Mouse (Mus musculus) embryo, embryonic 10 days (tissue): Measurements from ENCODE around the gene Cfap46.
"Not testable (repeated sequence)": the region's sequence is repeated elsewhere in the genome, so short reads cannot be mapped to it uniquely, and the experiment has no call there.

Source experiments
- DNase-seq: peaks from one replicate; pipeline ENCODE4 v3.0.0-alpha.2; 2015; ENCODE audit warnings: low spot score

Cfap46 gene

DNA sequence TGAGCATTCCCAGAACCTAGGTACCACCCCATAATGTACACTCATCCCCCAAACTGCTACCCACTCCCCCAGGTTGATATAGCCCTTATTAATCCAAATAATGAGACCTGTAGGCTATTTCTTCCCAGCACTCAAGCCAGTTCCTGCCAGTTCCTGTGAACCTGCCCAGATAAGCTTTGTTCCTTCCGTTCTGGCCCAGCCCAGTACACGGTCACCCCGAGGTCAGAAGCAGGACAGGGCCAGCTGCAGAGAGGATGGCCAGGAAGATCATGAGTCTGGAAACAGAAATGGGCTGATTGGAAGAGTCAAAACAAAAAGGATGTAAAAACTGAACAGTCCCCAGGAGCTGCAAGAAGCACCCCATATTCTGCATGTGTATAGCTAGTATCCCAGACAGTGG, 20.3 kb downstream of the Cfap46 start:
- DNase-seq: no peak

GRCm38 (mm10) chr7:139659901-139660300, 23.7 kb downstream of the Cfap46 start:
- not testable (repeated sequence) for DNase-seq

DNA sequence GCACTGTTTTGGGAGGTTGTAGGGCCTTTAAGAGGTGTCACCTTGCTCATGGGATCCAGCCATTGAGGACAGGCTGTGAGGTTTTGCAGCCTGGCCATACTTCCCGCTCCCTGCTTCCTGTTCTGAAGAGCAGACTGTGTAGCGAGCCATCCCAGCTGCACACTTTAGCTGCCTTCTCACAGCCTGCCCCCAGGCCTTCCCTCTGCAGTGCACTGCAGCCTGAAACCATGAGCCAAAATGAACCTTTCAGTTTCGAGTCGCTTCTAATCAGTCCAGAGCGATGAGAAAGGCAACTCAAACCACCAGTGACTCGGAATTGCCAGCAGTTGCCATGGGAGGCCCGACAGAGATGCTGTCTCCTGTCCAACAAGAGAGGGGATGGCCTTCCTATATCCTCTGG, 33.9 kb downstream of the Cfap46 start:
- DNase-seq: no peak

DNA sequence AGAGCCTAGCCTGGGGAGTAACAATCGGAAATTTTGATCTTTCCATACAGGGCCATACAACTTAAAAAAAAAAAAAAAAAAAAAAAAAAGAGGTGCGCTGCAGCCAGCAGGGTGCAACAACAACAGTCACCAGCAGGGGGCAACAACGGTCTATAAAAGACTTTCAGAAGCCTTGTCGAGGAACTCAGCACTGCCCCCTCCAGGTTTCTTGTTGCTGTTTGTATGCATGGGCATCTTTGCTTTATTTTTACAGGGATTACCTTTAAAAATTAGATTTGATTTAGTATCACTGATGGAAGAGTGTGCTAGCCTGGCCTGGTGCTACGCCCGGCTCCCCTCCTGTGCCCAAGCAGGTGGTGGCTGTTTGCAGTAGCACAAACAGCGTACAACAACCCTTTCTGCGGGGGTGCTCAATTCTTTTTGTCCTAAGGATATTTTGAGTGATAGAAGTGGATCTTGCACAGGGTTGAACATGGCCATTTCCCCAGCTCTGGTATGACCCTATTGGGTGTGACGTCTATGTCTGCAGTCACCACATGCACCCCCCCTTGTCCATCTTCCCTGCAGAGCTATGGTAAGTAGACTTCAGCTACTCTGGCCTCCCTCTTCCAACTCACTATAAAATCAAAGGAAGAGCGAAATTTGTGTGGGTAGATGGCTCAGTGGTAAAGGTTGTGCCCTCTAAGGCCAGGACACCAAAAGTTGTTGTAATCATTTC, 35.4 kb downstream of the Cfap46 start:
- peak; percentile 89 for DNase-seq

DNA sequence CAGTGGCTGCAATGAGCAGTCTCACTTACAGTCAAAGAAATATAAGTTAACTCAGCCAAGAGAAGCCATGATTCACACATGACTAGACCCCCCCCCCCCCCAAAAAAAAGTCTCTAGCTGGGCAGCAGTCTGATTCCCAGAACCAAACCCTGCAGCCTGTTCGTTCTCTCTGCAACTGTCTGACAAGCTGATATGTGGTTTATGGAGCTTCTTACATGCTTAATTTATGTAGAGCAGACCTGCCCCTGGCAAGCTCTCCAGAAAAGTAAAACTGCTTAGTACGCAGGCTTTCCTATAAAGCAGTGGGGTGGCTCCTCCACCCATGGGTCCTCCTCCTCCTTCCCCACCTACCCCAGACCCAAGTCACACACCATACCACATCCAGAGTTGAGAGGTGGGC, 50.2 kb downstream of the Cfap46 start:
- DNase-seq: no peak

DNA sequence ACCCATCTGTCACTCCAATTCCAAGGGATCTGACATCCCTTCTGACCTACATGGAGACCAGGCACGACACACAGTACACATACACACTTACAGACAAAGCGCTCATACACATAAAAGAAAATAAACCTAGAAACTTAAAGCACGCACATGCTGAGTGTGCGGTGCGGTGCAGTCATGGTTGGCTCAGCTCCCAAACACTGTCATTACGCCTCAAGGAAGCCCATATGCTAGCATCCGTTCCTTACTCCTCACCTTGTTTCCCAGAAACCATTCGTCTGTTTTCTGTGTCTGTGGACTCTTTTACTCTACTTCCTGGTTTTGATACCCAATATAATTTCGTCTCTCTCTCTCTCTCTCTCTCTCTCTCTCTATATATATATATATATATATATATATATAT, 58.5 kb downstream of the Cfap46 start:
- DNase-seq: no peak

- no peak for DNase-seq
Observed at GRCm38 (mm10) chr7:139622568-139622967, 61.0 kb downstream of the Cfap46 start.

- DNase-seq: peak; percentile 85
Observed at GRCm38 (mm10) chr7:139615767-139616766, 67.5 kb downstream of the Cfap46 start.

- DNase-seq: no peak
Observed at GRCm38 (mm10) chr7:139610328-139610727, 73.3 kb downstream of the Cfap46 start.

- no peak for DNase-seq
Observed at GRCm38 (mm10) chr7:139595862-139596261, 87.8 kb downstream of the Cfap46 start.

GRCm38 (mm10) chr7:139595311-139595710, 88.3 kb downstream of the Cfap46 start:
- DNase-seq: no peak

- DNase-seq: no peak
Observed at GRCm38 (mm10) chr7:139591311-139591710, 92.3 kb downstream of the Cfap46 start.

- DNase-seq: peak; percentile 75
Observed at GRCm38 (mm10) chr7:139590302-139590701, 93.3 kb downstream of the Cfap46 start.

DNA sequence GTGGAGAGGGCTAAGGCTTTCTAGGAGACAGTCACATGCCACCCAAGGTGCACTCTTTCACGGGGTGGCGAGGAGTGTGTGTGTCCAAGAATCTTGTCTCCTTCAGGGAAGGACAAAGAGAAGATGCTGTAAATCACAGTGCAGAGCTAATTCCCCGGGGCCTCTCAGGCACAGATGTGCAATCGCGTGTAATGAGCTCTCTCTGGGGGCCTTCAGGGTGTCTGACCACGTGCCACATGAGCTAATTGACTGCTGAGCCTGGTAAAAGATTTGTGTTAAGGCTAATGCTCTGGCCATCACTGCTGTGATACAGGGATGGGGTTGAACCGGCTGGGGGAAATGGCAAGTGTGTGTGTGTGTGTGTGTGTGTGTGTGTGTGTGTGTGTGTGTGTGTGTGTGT, 95.7 kb downstream of the Cfap46 start:
- no peak for DNase-seq

- no peak for DNase-seq
Observed at GRCm38 (mm10) chr7:139585183-139585821, 98.3 kb downstream of the Cfap46 start.

DNA sequence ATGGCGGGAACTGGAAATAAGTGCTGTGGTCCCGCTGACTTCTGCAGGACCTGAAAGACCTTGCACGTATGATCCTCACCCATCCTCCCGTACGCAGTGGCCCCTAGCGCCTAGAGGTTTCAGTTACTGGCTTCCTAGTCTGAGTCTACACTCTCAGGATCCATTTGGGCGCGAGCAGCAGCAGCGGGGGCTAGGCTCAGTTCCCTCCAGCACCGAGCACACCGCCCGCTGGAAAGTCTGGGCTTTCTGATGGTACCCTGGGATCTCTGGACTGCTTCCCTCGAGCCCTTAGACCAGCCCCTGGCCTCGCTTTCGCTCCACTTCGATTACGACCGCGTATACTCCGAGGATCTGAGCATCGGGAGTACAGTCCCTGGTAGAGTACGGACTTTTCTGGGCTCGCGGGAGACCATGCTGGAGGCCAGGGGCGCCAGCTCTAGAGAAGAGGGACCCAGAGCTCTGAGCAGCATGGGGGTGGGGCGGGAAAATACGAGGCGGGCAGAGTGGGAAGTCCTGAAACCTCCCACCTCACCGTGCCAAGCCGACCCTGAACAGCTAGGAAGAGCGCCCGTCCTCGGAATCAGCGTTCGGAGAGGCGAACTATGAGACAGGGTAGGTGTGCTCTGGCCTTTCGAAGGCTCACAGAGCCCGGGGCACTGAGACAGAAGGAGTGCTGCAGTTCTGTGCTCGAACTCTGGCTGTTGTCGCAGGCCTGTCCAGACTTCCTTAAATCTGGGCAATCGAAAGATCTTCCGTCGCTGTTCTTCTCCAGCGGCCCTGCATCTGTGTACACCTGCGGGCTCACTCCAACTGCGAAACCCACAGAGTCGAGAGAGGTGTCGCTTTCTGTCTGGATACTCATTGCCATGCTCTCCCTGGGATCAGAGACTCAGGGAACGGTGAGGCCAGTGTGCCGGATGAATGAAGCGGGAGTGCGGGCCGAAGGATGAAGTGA, 99.1 kb downstream of the Cfap46 start:
- no peak for DNase-seq

DNA sequence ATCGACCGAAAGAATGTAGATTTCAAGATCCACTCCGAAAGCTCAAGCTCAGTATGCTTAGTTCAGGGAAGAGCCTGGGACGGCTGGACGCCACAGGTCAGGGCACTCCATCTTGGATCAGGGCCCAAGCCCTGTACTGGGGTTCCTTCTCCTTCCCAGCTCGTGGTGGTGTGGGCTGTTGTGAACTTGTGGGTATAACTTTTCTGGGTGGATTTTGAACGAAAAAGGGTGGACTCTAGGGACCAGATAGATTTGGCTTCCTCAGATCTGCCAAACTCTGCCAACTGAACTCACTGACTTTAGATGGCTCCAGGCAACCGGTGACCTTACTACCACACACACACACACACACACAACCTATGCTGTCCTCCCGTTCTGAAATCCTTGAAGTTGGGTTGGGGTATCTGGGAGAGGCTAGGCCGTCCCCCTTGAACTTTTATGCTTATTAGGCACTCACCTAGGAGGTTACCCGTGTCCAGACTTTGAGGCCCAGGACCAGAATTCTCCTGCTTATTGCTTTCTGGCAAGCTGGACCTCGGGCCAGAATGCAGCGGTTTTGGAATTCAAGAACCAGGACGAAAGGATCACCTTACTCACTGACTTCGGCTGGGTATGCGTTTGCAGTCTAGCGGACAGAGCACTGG, 100.4 kb downstream of the Cfap46 start:
- no peak for DNase-seq

- peak; percentile 90 for DNase-seq
Observed at GRCm38 (mm10) chr7:139582595-139582994, 101.0 kb downstream of the Cfap46 start, which contains the start of gene Nkx6-2. Gene Nkx6-2 (minus strand): TSS chr7:139582797.

GRCm38 (mm10) chr7:139581801-139582571, 101.6 kb downstream of the Cfap46 start:
- DNase-seq: no peak
